Mouse (Mus musculus): Measurements from ENCODE around the gene Suclg1. TPM values are rescaled to one million over a fixed set of nuclear protein-coding genes. Genes with fewer than 3 reads are reported as not detected.

The Suclg1 gene
- total and polyA plus RNA-seq, 3 experiments: 53.7 to 105 (median 99.7) TPM

DNA sequence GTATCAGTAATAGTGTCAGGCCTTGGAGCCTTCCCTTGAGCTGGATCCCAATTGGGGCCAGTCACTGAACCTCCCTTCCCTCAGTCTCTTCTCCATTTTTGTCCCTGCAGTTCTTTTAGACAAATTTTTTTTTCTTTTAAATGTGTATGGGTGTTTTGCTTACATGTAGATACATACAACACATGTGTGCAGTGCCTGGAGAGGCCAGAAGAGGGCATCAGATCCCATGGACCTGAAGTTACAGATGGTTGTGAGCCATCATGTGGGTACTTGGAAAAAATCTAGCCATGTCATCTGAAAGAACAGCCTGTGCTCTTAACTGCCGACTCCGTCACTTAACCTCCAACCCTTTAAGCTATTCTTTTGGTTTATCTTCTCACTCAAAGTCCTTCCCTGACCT, 38.1 kb downstream of the Suclg1 start:
- Histone ChIP-seq H3K9me3 (replicated peaks) (no peaks in the 10 kb centered on the region), H3K27me3 (ENCODE audit: insufficient read depth, low read length) (no peaks in the 10 kb centered on the region; the same call in none of the 2 replicates), H3K4me3 (ENCODE audit: low read depth, low read length) (no peak overlapping the region), H3K36me3 (replicated peaks) (no peaks in the 10 kb centered on the region), H3K4me1 (ENCODE audit: insufficient read depth, low read depth, low read length) (no peaks in the 10 kb centered on the region)
- ATAC-seq (ENCODE audit: extremely low read depth, insufficient number of reproducible peaks, low FRiP score, poor library complexity, severe bottlenecking): no peak
- no peak for TF ChIP-seq TAL1 (conservative IDR thresholded peaks at IDR 0.05; ENCODE audit: low read depth, low read length)
- no peak for TF ChIP-seq CTCF (IDR thresholded peaks at IDR 0.05; ENCODE audit: low read depth, low read length)
- TF ChIP-seq POLR2AphosphoS5 (IDR thresholded peaks at IDR 0.05; ENCODE audit: insufficient replicate concordance, low read depth, low read length): no peak
- no peak for TF ChIP-seq GATA1 (IDR thresholded peaks at IDR 0.05; ENCODE audit: borderline replicate concordance, low read length)
- DNase-seq (ENCODE audit: low spot score): no peak

- H3K36me3 ChIP-seq (replicated peaks): no peaks in the 10 kb centered on the region
- DNase-seq (ENCODE audit: low spot score): no peak
- H3K4me1 ChIP-seq (ENCODE audit: insufficient read depth, low read depth, low read length): no peaks in the 10 kb centered on the region
- ATAC-seq (ENCODE audit: extremely low read depth, insufficient number of reproducible peaks, low FRiP score, poor library complexity, severe bottlenecking): no peak
- no peak overlapping the region for H3K4me3 ChIP-seq (ENCODE audit: low read depth, low read length)
- H3K9me3 ChIP-seq (replicated peaks): no peaks in the 10 kb centered on the region
- TF ChIP-seq GATA1 (IDR thresholded peaks at IDR 0.05; ENCODE audit: borderline replicate concordance, low read length) (no peak), POLR2AphosphoS5 (IDR thresholded peaks at IDR 0.05; ENCODE audit: insufficient replicate concordance, low read depth, low read length) (no peak), CTCF (IDR thresholded peaks at IDR 0.05; ENCODE audit: low read depth, low read length) (no peak), TAL1 (conservative IDR thresholded peaks at IDR 0.05; ENCODE audit: low read depth, low read length) (no peak), GATA2 (IDR thresholded peaks at IDR 0.05; ENCODE audit: borderline replicate concordance, low read depth, low read length) (no peak)
- H3K27me3 ChIP-seq (ENCODE audit: insufficient read depth, low read length): no peaks in the 10 kb centered on the region
Observed at GRCm38 (mm10) chr6:73306837-73307236, 58.7 kb downstream of the Suclg1 start.

DNA sequence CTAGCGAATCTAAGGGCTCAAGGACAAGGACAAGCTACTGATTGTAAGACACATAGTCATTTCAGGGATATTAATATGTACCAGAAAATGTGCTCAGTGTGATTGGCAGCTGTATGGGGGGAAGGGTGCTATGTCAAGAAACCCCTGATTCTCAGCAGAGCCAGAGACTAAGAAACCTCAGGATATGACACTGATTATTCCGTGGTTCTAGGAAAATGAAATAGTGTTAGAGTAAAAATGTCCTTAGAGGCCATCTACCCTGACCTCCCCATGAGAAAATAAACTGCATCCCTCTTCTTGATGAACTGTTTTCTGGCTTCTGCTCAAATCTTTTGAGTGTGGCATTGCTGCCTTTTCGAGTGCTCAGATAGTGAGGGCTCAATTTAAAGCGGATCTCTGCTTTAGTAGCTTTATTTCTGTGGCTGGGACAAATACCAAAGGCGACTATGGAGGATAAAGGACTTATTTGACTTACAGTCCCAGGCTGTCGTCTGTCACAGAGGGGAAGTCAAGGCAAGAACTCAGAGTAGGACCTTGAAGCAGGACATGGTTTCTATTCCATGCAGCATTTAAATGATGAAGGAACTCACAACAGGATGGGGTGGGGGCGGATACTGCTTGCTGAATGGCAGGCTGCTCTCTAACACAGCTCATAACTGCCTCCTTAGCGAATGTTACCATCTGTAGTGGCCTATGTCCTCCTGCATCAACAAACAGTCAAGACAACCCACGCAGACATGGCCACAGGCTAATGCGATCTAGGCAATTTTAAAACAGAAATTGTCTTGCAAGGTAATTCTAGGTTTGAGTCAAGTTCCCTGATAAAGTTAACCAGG, 60.7 kb downstream of the Suclg1 start:
- TF ChIP-seq POLR2AphosphoS5 (IDR thresholded peaks at IDR 0.05; ENCODE audit: insufficient replicate concordance, low read depth, low read length): no peak
- no peak for TF ChIP-seq GATA2 (IDR thresholded peaks at IDR 0.05; ENCODE audit: borderline replicate concordance, low read depth, low read length)
- TF ChIP-seq GATA1 (IDR thresholded peaks at IDR 0.05; ENCODE audit: borderline replicate concordance, low read length): no peak
- TF ChIP-seq TAL1 (conservative IDR thresholded peaks at IDR 0.05; ENCODE audit: low read depth, low read length): no peak
- DNase-seq (ENCODE audit: low spot score) (no peak), ATAC-seq (ENCODE audit: extremely low read depth, insufficient number of reproducible peaks, low FRiP score, poor library complexity, severe bottlenecking) (no peak)
- H3K27me3 ChIP-seq (ENCODE audit: insufficient read depth, low read length): no peaks in the 10 kb centered on the region
- H3K4me1 ChIP-seq (ENCODE audit: insufficient read depth, low read depth, low read length): no peaks in the 10 kb centered on the region
- H3K9me3 ChIP-seq (replicated peaks): no peaks in the 10 kb centered on the region
- H3K36me3 ChIP-seq (replicated peaks): no peaks in the 10 kb centered on the region
- H3K4me3 ChIP-seq (ENCODE audit: low read depth, low read length): no peak overlapping the region

- no peak overlapping the region for H3K4me3 ChIP-seq (ENCODE audit: low read depth, low read length)
- no peaks in the 10 kb centered on the region for H3K4me1 ChIP-seq (ENCODE audit: insufficient read depth, low read depth, low read length)
- TF ChIP-seq CTCF (IDR thresholded peaks at IDR 0.05; ENCODE audit: low read depth, low read length) (no peak), POLR2AphosphoS5 (IDR thresholded peaks at IDR 0.05; ENCODE audit: insufficient replicate concordance, low read depth, low read length) (no peak), TAL1 (conservative IDR thresholded peaks at IDR 0.05; ENCODE audit: low read depth, low read length) (no peak), GATA1 (IDR thresholded peaks at IDR 0.05; ENCODE audit: borderline replicate concordance, low read length) (no peak), GATA2 (IDR thresholded peaks at IDR 0.05; ENCODE audit: borderline replicate concordance, low read depth, low read length) (no peak)
- no peak for ATAC-seq (ENCODE audit: extremely low read depth, insufficient number of reproducible peaks, low FRiP score, poor library complexity, severe bottlenecking)
- no peaks in the 10 kb centered on the region for H3K9me3 ChIP-seq (replicated peaks)
- DNase-seq (ENCODE audit: low spot score): no peak
- H3K27me3 ChIP-seq (ENCODE audit: insufficient read depth, low read length): no peaks in the 10 kb centered on the region
- H3K36me3 ChIP-seq (replicated peaks): no peaks in the 10 kb centered on the region
Observed at GRCm38 (mm10) chr6:73311335-73311734, 63.2 kb downstream of the Suclg1 start.

DNA sequence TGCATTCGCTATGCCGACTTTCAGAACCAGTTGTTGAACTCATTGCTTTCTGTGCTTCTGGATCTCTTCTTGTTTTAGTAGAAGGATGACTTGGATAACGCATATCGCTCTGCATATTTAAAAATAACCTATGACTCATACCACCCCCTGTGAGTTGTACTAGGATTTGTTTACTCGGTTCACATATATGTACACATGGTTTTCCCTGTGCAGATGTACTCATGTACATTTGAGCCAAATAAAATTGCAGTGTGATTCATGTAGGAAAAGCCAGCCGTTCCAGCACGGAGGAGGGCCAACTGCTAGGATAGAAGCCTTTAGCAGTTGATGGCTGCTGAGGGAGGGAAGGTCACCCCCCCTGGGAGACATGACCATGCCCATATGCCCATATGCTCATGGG, 63.6 kb downstream of the Suclg1 start:
- no peak for DNase-seq (ENCODE audit: low spot score)
- Histone ChIP-seq H3K4me1 (ENCODE audit: insufficient read depth, low read depth, low read length) (no peaks in the 10 kb centered on the region), H3K27me3 (ENCODE audit: insufficient read depth, low read length) (no peaks in the 10 kb centered on the region), H3K9me3 (replicated peaks) (no peaks in the 10 kb centered on the region), H3K36me3 (replicated peaks) (no peaks in the 10 kb centered on the region), H3K4me3 (ENCODE audit: low read depth, low read length) (no peak overlapping the region)
- no peak for ATAC-seq (ENCODE audit: extremely low read depth, insufficient number of reproducible peaks, low FRiP score, poor library complexity, severe bottlenecking)
- no peak for TF ChIP-seq GATA1 (IDR thresholded peaks at IDR 0.05; ENCODE audit: borderline replicate concordance, low read length)

DNA sequence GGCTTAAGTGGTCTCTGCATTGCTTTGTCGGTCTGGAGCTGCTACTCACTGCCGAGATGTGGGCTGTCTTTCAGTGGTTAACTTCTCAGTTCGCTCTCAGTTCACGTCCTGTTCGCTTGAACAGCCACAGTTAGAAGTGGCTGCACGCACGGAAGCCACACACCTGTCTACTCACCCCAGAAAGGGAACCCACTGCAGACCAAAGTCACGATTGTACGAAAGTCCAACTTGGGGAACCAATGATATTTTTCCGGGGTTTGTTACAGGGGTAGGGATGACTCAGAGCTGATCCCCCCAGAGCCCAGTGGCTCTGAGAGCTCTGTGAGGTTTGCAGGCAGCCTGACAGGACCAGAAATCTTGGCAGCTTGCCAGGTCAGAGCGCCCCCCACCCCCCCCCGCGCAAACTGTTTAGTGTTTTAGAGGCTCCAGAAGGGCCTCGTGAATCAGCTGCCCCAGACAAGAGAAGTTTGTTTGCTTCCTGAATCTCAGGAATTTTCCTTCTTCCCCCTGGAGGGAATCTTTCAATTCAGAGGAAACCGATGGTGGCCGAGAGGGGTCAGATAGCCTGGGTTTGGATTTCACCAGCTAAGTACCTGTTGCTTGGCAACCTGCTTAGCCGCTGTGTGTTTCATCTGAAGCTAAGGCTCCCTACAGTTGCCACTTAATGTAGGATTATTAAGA, 66.9 kb downstream of the Suclg1 start:
- DNase-seq (ENCODE audit: low spot score): no peak
- no peak for ATAC-seq (ENCODE audit: extremely low read depth, insufficient number of reproducible peaks, low FRiP score, poor library complexity, severe bottlenecking)
- no peaks in the 10 kb centered on the region for H3K4me1 ChIP-seq (ENCODE audit: insufficient read depth, low read depth, low read length)
- no peaks in the 10 kb centered on the region for H3K36me3 ChIP-seq (replicated peaks)
- H3K9me3 ChIP-seq (replicated peaks): no peaks in the 10 kb centered on the region
- no peak for TF ChIP-seq POLR2AphosphoS5 (IDR thresholded peaks at IDR 0.05; ENCODE audit: insufficient replicate concordance, low read depth, low read length)
- no peak for TF ChIP-seq CTCF (IDR thresholded peaks at IDR 0.05; ENCODE audit: low read depth, low read length)
- TF ChIP-seq GATA1 (IDR thresholded peaks at IDR 0.05; ENCODE audit: borderline replicate concordance, low read length): no peak
- no peak for TF ChIP-seq GATA2 (IDR thresholded peaks at IDR 0.05; ENCODE audit: borderline replicate concordance, low read depth, low read length)
- TF ChIP-seq TAL1 (conservative IDR thresholded peaks at IDR 0.05; ENCODE audit: low read depth, low read length): no peak
- no peak overlapping the region for H3K4me3 ChIP-seq (ENCODE audit: low read depth, low read length)
- no peaks in the 10 kb centered on the region for H3K27me3 ChIP-seq (ENCODE audit: insufficient read depth, low read length)

Measured in G1E (cell line).